Mouse (Mus musculus): ENCODE results near the gene Ldoc1. TPM values are rescaled to one million over a fixed set of nuclear protein-coding genes. Genes with fewer than 3 reads are reported as not detected.

Ldoc1 gene
- total RNA-seq (2021) = 1 to 10 TPM; 1.7 to 2.0 TPM
- long read RNA-seq, experiment 1, partial matches to known transcripts = 0 of 2 reads
- long read RNA-seq, experiment 1, other reads (novel, unspliced or antisense) = 0 of 2 reads
- long read RNA-seq, experiment 2, partial matches to known transcripts = 0 of 1 reads
- long read RNA-seq, experiment 2, other reads (novel, unspliced or antisense) = 0 of 1 reads

DNA sequence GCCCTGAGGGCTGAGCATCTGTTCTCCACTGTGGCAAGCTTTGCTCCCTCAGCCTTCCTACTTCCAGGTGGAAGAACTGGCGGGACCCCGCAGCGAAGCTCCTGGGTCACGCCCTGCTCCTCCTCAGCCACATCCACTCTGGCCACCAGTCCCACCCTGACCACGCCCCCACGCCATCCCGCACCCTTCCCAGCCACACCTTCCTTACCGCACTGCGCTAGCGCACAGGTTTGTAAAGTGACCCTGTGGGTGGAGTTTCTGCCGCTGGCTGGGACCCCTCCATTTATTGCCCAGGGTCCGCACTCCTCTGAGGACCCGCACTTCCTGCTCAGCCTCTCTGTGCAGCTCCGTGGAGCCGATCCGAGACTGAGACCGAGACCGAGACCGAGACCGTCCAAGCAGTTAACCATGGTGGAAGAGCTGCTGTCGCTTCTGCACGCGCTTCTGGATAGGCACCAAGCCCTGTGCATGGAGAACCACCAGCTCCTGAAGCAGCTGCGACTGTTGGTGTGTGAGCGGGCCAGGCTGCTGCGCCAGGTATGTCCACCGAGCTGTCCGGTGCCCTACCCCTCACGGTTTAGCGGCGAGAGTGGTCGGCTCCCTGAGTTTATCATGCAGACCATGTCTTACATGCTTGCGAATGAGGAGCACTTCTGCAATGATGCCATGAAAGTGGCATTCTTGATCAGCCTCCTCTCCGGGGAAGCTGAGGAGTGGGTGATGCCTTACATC is at the start of gene Ldoc1:
Gene Ldoc1 (plus strand): TSS at position 196 of the 732 bp plus-strand sequence.
- DNase-seq (ENCODE audit: low spot score in 2 of 2) = no peak

GRCm38 (mm10) chrX:61710131-61710530 is 834 bp downstream of the Ldoc1 start:
- no peak for DNase-seq (ENCODE audit: low spot score in 2 of 2)

GRCm38 (mm10) chrX:61722281-61723028 is 13.2 kb downstream of the Ldoc1 start:
- no peak for DNase-seq (ENCODE audit: low spot score in 2 of 2)

- no peak for DNase-seq (ENCODE audit: low spot score in 2 of 2)
Measured at GRCm38 (mm10) chrX:61723029-61723980, 14.0 kb downstream of the Ldoc1 start.

DNA sequence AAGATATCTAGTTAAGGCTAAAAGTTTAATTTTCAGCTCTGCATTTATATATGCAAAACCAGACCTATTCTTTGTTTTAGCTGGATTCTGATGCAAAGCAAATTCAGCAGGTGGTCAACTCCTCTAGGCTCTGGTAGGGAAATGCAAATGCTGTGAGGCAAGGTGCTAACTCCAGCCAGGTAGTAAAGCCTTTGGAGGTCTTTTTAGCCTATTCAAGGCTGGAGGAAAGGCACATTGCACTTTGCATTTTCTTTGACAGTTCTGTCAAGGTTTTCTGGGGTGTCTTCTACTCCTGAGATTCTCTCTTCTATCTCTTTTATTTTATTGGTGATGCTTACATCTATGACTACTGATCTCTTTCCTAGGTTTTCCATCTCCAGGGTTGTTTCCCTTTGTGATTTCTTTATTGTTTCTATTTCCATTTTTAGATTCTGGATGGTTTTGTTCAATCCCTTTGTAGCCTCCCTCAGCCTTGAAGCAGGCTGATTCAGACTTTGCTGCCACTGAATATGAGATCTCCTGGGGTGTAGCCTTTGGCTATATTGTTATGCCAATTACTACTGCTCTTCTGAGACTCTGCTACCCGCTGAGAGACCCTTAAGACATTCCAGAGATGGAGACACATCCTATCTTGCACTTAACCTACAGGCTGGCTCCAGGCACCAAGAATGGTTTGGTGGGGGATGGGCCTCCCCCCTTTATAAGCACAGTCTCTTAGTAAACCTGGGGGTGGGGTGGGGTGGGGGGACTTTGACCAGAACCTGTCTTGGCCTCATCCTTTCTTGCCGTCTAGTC is 18.4 kb downstream of the Ldoc1 start:
- DNase-seq (ENCODE audit: low spot score in 2 of 2) = no peak
